Mouse (Mus musculus) right cerebral cortex, postnatal 4 days (tissue): ENCODE results near the gene Cbfa2t3.
"Not testable (repeated sequence)": the region's sequence is repeated elsewhere in the genome, so short reads cannot be mapped to it uniquely, and the experiment has no call there.

Experiments used
- DNase-seq: peaks from one replicate; pipeline ENCODE4 v3.0.0-alpha.2; 2022

The Cbfa2t3 gene

GRCm38 (mm10) chr8:122635878-122636802, 62.8 kb downstream of the Cbfa2t3 start:
- DNase-seq, result no peak

- DNase-seq, result no peak
These were observed 65.7 kb downstream of the Cbfa2t3 start for GRCm38 (mm10) chr8:122633205-122633604.

- not testable (repeated sequence) for DNase-seq
These were observed 66.8 kb downstream of the Cbfa2t3 start for GRCm38 (mm10) chr8:122632134-122632533.

- DNase-seq, result no peak
These were observed 68.2 kb downstream of the Cbfa2t3 start for GRCm38 (mm10) chr8:122630696-122631095.

DNA sequence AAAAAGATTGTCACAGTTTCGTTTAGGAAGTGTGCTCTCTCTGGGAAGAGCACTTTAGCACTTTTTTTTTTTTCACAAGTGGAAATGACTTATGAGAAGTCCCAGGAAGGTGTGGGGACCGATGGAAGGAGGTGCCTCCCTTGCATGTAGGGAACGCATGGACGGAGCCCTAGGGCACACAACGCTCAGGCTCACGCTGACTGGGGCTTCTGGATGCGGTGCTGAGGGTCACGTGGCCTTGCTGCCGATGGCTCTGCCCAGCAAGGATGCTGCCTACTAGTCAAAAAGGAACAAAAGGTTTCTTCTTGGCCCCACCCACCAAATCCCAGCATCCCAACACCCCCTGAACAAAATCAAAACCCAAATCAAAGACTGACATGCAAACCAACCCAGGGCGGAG, 69.5 kb downstream of the Cbfa2t3 start:
- DNase-seq, result no peak

- no peak for DNase-seq
These were observed 72.0 kb downstream of the Cbfa2t3 start for GRCm38 (mm10) chr8:122626896-122627295.

GRCm38 (mm10) chr8:122625811-122626210, 73.1 kb downstream of the Cbfa2t3 start:
- DNase-seq, result no peak

DNA sequence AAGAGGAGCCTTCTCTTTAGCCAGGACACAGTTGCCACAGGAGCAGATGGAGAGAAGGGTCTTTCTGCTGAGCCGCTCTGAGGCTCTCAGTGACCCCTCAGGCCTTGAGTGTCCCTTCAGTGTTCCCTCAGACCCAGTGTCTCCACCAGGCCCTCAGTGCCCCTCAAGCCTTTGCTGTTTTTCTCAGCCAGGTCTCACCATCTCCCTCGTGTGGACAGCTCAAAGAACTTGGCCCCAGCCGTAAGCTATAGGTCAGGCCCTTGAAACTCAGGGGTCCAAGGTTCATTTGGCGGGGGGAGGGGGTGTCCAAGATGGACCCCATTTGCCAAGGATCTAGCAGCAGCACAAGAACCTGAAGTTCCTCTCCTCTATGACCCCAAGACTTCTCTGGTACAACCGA, 74.3 kb downstream of the Cbfa2t3 start:
- DNase-seq, result no peak

DNA sequence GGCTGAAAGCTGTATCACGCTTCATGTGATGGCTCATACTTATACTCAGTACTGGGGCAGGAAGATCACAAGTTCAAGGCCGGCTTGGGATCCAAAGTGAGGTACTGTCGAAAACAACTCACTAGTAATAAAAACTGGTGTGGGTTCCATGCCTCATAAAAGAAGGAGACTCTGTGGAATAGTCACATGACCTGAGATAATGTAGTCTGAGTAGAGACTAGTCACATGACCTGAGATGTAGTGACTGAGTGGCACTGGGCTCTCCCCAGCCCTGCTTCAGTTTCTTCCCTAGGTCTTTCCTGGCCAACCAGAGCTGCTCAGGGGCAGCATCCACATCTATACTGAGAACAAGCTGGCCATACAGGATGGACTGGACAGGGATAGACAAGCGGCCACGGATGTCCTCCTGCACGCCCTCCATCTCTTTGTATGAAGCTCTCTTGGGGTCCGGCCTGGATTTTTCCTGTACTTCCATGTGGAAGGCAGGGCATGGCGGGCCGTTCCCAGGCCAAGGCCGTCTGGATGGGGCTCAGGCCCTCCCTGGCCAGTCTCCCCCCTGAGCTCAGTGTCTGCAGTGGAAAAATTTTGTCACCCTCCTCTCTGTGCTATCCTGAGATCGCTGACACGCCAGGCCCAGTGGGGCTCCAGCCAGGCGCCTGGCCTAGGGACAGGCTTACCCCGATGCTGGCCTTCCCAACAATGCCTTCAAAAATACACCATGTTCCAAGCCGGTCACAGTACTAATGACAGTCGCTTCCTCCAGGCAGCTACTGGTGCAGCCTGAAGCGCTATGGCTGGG, 74.9 kb downstream of the Cbfa2t3 start:
- DNase-seq, result no peak

DNA sequence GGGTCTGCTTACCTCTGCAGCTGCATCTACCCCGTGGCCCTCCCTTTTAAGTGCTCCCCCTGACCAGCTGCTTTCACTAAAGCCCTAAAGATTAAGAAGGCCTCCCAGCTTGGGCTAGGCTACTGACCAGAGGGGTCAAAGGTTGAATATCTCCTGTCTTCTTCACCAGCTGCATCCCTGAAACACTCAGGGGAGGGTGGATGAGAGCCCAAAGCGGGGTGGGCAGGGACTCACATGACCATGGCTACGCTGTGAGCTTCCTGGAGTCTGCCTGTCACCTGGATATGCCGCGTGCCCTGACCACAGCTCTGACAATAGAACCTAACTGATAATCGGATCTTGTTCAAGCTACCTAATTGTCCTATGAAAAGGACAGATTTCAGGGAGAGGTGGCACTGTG, 76.2 kb downstream of the Cbfa2t3 start, which contains the start of gene Pabpn1l:
Gene Pabpn1l, minus strand, starts transcription at position 13 of the 400 bp plus-strand sequence.
- DNase-seq, result no peak

GRCm38 (mm10) chr8:122620446-122620845, 78.5 kb downstream of the Cbfa2t3 start:
- no peak for DNase-seq

DNA sequence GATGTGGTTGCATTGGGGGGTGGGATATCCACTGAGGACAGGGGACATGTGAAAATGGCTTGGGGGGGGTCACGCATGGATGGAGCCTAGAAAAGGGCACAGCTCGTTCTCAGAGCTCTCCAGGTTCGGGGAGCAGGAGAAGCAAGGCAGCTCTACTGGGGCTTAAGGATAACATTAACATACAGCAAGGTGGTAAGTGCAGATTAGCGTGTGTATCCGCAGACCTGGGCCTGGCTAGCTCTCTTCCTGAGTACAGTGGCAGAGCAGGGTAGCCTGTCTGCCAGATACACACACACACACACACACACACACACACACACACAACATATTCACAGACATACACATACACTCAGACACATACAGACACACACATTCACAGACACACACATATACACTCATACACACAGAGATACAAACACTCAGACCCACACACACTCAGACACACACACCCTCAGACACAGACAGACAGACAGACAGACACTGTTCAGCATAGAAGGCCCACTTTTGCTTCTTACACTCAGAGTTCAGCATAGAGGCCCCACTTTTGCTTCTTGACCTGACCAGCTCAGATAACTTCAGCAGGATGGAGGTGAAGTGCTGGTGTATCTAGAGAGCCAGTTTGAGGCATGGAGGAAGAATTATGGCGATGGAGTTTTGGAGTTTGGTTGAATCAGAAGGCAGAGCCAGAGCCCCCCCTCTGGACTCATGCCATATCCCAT, 80.1 kb downstream of the Cbfa2t3 start:
- no peak for DNase-seq

DNA sequence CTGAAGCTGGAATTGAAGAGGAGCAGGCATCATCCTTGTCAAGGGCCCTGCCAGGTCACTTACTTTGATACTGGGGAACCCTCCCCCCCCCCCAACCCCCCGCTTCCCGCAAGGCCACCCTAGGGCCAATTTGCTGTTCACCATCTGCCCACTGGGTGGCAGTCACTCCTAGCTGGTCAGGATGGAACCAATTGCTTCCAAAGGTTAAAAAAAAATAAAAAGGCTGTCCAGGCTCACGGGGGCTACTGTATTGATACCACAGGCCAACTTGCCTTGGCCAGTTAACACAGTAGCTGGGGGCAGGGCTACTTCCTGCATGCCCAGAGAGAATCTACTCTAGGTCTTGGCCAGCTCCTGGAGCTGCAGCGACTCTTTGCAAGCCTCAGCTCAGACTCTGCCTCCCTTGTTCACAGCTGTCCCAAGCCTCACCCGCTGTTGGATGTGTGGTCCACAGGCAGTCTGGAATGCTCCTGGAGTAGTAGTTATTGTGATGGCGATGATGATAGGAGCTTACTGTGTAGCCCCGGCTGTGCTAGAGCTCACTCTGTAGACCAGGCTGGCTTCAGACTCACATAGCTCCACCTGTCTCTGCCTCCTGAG, 80.9 kb downstream of the Cbfa2t3 start:
- peak; percentile 81 for DNase-seq

DNA sequence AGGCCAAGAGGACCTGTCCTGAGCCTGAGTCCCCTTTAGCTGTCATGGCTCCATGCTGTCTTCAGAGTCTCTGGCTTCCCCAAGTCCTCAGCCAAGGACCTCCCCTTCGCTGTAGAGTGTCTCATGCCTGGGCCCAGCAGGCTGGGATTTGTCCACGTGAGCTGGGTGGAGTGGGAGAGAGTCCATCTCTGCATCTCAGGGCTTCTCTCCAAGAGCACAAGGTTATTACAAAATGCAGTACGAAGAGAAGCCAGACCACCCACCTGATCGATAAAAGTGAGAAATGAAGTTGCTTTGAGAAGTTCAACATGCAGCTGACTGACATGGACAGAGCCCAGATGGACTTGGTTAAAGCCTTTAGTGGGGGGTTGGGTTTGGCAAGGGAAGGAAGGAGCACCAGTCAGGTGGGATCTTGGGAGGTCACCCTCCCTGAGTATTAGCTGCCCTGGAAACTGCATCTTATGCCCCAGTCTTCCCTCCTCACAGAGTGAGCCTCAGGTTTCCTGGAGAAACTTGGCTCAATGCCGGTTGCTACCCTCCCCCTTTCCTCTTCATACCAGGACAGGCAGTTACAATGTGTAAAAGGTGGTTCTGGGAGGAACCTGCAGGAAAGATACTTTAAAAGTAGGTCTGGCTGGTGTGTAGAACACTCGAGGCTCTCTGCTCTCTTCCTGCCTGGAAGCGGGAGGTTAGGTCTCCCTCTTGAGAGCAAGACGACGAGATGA, 82.6 kb downstream of the Cbfa2t3 start:
- no peak for DNase-seq

DNA sequence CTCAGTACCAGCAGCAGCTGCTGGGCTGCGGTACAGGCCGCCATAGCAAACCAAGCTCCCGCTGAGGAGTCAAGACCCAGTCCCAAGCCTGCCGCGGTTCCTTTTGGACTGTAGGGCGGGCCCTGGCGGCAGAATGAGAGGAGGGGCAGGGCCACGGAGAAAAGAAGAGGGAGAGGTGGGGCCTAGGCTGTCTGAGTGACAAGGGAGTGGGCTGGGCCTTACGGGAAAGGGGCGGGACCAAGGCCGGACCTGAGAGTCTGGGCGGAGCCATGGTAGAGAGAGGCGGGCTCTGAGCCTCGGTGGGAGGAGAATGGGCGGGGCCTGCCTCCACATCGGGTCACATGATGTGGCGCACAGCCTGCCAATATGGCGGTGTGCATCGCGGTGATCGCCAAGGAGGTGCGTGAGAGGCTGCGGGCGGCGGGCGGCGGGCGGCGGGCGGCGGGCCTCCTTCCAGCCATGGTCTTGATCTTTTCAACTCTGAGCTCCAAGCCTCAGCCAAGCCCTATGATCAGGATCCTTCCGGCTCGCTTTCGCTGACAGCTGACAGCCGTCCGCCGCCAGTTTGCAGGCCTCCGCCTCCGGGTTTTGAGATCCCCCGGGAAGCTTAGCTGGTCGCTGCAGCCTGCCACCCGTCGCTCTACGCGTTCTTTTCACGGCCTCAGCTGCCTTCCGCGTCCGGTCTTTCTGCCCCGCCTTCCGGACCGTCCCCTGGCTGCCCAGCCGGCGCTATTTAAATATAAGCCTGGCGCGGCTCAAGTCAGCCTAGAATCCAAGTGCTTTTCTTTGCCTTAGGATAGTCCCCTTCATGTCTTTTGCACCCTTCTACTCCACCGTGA, 87.4 kb downstream of the Cbfa2t3 start, which contains the start of the genes Galns and Trappc2l:
Gene Galns, minus strand, starts transcription at position 169 of the 839 bp plus-strand sequence.
Gene Trappc2l, plus strand, starts transcription at position 346 of the 839 bp plus-strand sequence.
- peak; percentile 88 for DNase-seq

DNA sequence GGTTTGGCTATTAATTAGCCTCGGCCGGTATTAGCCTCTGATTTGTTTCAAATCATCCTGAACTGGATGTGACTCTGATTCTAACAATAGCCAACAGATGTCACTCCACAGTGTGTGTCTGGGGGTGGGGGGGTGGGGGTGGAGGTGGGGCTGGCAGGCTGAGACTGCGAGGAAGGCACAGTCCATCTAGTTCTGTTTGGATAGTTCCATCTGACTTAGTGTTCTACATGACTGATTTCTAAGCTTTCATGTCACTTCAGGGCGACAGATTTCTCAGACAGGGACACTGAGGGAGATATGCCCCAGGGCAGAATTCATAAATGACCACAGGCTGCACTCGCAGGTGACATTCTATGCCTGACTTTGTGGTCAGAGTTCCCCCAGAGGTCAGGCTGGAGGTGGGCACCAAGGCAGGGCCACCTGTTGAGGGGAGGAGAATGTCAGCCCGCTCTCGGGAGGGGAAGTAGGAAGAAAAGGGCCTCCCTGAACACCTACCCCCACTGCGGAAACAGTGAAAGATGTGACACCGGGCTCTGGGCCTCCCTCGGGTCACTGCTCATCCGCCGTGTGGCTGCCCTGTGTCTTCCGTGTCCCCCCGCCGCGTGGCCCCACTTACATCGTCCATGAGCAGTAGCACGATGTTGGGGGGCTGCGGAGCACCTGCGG, 88.2 kb downstream of the Cbfa2t3 start:
- no peak for DNase-seq

- no peak for DNase-seq
These were observed 88.7 kb downstream of the Cbfa2t3 start for GRCm38 (mm10) chr8:122610209-122610608.

DNA sequence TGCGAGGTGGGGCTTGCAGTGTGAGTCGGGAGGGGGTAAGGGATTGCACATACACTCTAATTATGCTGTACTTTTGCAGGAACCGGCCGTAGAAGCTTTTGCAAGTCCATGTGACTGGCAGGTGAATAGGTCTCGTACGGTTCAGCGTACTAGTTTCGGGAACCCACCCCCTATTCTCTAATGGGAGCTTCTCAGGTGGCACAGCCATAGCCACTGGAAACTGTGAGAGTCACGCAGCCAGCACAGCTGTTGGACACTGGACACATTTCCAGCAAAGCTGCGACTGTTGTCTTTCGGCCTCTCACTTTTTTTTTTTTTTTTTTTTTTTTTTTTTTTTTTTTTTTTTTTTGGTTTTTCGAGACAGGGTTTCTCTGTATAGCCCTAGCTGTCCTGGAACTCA, 92.1 kb downstream of the Cbfa2t3 start:
- no peak for DNase-seq

DNA sequence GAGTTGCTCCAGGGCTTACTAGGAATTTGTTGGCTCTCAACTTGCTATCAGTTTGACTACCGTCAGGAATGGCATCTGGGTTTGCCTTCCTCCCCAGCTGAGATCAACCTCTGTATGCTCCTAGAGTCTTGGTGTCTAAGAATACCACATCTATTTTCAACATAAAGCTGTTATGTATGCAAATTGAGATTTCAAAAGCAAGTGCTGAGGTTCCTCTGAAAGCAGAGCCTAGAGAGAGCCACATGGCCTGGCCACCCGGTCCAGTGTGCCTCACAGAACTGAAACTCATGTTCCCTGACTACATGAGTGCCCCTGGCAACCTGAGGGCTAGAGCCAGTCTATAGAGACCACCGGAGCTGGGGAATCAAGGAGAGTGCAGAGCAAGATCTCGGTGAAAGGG, 93.5 kb downstream of the Cbfa2t3 start:
- DNase-seq, result no peak

DNA sequence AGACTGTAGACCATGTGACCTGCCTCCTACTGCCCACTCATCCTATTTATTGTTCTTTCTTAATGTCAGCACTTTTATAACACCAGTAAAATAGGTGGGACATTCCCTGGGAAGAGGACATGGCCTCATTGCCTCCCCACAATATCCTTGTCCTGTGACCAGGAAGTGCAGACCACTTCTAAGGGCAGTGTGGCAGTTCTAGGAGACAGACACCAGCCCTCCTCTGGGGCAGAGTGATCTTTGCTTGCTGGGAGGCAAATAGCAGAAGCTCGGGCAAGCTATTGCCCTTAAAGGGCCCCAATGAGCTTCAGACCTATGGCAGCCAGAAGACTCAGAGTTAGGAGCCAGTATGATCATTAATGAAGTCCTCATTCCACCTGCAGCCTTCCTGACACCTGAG, 94.3 kb downstream of the Cbfa2t3 start:
- no peak for DNase-seq
